ENCODE assay signal across 10 mouse cellular contexts in genomic region chr9:80192324-80192723, GRCm38 (mm10). TPM values are rescaled to one million over a fixed set of nuclear protein-coding genes. Genes with fewer than 3 reads are reported as not detected.
DNase-seq lines count a peak whose midpoint lies in the region; ATAC-seq lines count a peak whose summit lies in the region.
"Had no signal": no experiment of that assay in that cellular context is flagged by ENCODE, and none has a peak within 500 bp of the region (broad histone marks: within the 10 kb centered on the region; RNA-seq: fewer than 3 reads in every experiment).

No protein-coding gene starts in this region.

- H3K9me3 ChIP-seq in forebrain, embryonic 10.5 days: no peaks in the 10 kb centered on the region
- no peaks in the 10 kb centered on the region for H3K9me3 ChIP-seq in forebrain, embryonic 13.5 days (replicated peaks)
- H3K9me3 ChIP-seq in kidney, embryonic 14.5 days (ENCODE audit: control insufficient read depth, low read length): no peaks in the 10 kb centered on the region
- H3K9me3 ChIP-seq in midbrain, embryonic 14.5 days (ENCODE audit: control insufficient read depth, low read length): no peaks in the 10 kb centered on the region
- no peaks in the 10 kb centered on the region for H3K9me3 ChIP-seq in midbrain, embryonic 11.5 days (ENCODE audit: control insufficient read depth, low read length)
- H3K9me3 ChIP-seq: hindbrain, embryonic 12.5 days had no signal

- no peaks in the 10 kb centered on the region for H3K27me3 ChIP-seq in forebrain, embryonic 10.5 days (ENCODE audit: poor library complexity, severe bottlenecking)
- H3K27me3 ChIP-seq in forebrain, embryonic 13.5 days: no peaks in the 10 kb centered on the region
- H3K27me3 ChIP-seq in kidney, embryonic 14.5 days (ENCODE audit: control insufficient read depth, insufficient read depth, low read length): no peaks in the 10 kb centered on the region
- no peaks in the 10 kb centered on the region for H3K27me3 ChIP-seq in midbrain, embryonic 14.5 days (ENCODE audit: control insufficient read depth, insufficient read depth, low read length)
- H3K27me3 ChIP-seq in midbrain, embryonic 11.5 days (ENCODE audit: control insufficient read depth, insufficient read depth, low read length): no peaks in the 10 kb centered on the region
- H3K27me3 ChIP-seq: hindbrain, embryonic 12.5 days; Patski had no signal

- H3K4me2 ChIP-seq in forebrain, embryonic 13.5 days: no peak overlapping the region
- no peak overlapping the region for H3K4me2 ChIP-seq in kidney, embryonic 14.5 days (replicated peaks; ENCODE audit: low read depth, low read length)
- H3K4me2 ChIP-seq in midbrain, embryonic 14.5 days (ENCODE audit: low read length): no peak overlapping the region
- H3K4me2 ChIP-seq in midbrain, embryonic 11.5 days: no peak overlapping the region
- H3K4me2 ChIP-seq: hindbrain, embryonic 12.5 days had no signal

- no peaks in the 10 kb centered on the region for H3K36me3 ChIP-seq in forebrain, embryonic 10.5 days (replicated peaks)
- H3K36me3 ChIP-seq in forebrain, embryonic 13.5 days (ENCODE audit: poor library complexity, severe bottlenecking): no peaks in the 10 kb centered on the region
- no peaks in the 10 kb centered on the region for H3K36me3 ChIP-seq in kidney, embryonic 14.5 days (ENCODE audit: control insufficient read depth, insufficient read depth, low read length)
- H3K36me3 ChIP-seq in midbrain, embryonic 14.5 days (ENCODE audit: control insufficient read depth, insufficient read depth, low read length): no peaks in the 10 kb centered on the region
- H3K36me3 ChIP-seq in midbrain, embryonic 11.5 days (ENCODE audit: control insufficient read depth, insufficient read depth, low read length): no peaks in the 10 kb centered on the region
- H3K36me3 ChIP-seq: hindbrain, embryonic 12.5 days had no signal

- 89% methylated on average over 10 of the region's 10 CpGs for WGBS in forebrain, embryonic 10.5 days
- 83% methylated on average over 10 of the region's 10 CpGs for whole genome bisulfite sequencing in forebrain, embryonic 13.5 days
- WGBS in kidney, embryonic 14.5 days: 82% methylated on average over 10 of the region's 10 CpGs
- WGBS in midbrain, embryonic 14.5 days: 93% methylated on average over 10 of the region's 10 CpGs
- 89% methylated on average over 10 of the region's 10 CpGs for WGBS in midbrain, embryonic 11.5 days

- H3K4me1 ChIP-seq in forebrain, embryonic 10.5 days: peaks cover 36% of the 10 kb centered on the region
- H3K4me1 ChIP-seq in forebrain, embryonic 13.5 days: peaks cover 10% of the 10 kb centered on the region; the same call in 1 of the 2 replicates
- 0 out of 2 replicates have a peak, but pooled peaks cover 4% of the 10 kb centered on the region for H3K4me1 ChIP-seq in kidney, embryonic 14.5 days (ENCODE audit: control insufficient read depth, insufficient read depth, low read length)
- peaks cover 9% of the 10 kb centered on the region; the same call in 1 of the 2 replicates for H3K4me1 ChIP-seq in midbrain, embryonic 14.5 days (ENCODE audit: control insufficient read depth, insufficient read depth, low read length)
- H3K4me1 ChIP-seq in midbrain, embryonic 11.5 days (ENCODE audit: control insufficient read depth, insufficient read depth, low read length): peaks cover 9% of the 10 kb centered on the region

- DNase-seq in forebrain, embryonic 10.5 days (ENCODE audit: extremely low spot score, low spot score): no peak
- peak; percentile 33 for DNase-seq in ovary, postnatal 36 days (ENCODE audit: low spot score)
- DNase-seq in ovary, postnatal 10 days (ENCODE audit: low spot score): no peak
- no peak for DNase-seq in midbrain, embryonic 14.5 days
- DNase-seq in midbrain, embryonic 11.5 days (ENCODE audit: low spot score, missing footprints): no peak

- no peak overlapping the region for H3K4me3 ChIP-seq in forebrain, embryonic 10.5 days
- no peak overlapping the region for H3K4me3 ChIP-seq in forebrain, embryonic 13.5 days
- H3K4me3 ChIP-seq in kidney, embryonic 14.5 days (ENCODE audit: low read length): no peak overlapping the region
- no peak overlapping the region for H3K4me3 ChIP-seq in midbrain, embryonic 14.5 days (replicated peaks; ENCODE audit: low read depth, low read length)
- no peak overlapping the region for H3K4me3 ChIP-seq in midbrain, embryonic 11.5 days (ENCODE audit: low read depth, low read length)
- H3K4me3 ChIP-seq: hindbrain, embryonic 12.5 days had no signal

- 0 out of 2 replicates have a peak overlapping the region, but pooled peaks have one; percentile 9 for H3K27ac ChIP-seq in forebrain, embryonic 10.5 days
- no peak overlapping the region for H3K27ac ChIP-seq in forebrain, embryonic 13.5 days
- no peak overlapping the region for H3K27ac ChIP-seq in kidney, embryonic 14.5 days (ENCODE audit: low read depth, low read length)
- H3K27ac ChIP-seq in midbrain, embryonic 14.5 days (replicated peaks; ENCODE audit: low read depth, low read length): no peak overlapping the region
- H3K27ac ChIP-seq in midbrain, embryonic 11.5 days (ENCODE audit: low read depth, low read length): no peak overlapping the region
- H3K27ac ChIP-seq: hindbrain, embryonic 12.5 days had no signal

- ATAC-seq in forebrain, embryonic 13.5 days: no peak
- 0 out of 2 replicates have a peak, but pooled peaks have one; percentile 28 for ATAC-seq in kidney, embryonic 14.5 days (ENCODE audit: low FRiP score, low TSS enrichment)
- no peak for ATAC-seq in frontal cortex, adult (ENCODE audit: low TSS enrichment)
- ATAC-seq in midbrain, embryonic 14.5 days (ENCODE audit: low FRiP score, low TSS enrichment): no peak
- ATAC-seq in midbrain, embryonic 11.5 days (ENCODE audit: low FRiP score): no peak
- ATAC-seq: Patski had no signal

- H3K9ac ChIP-seq in forebrain, embryonic 13.5 days: no peak overlapping the region
- H3K9ac ChIP-seq in kidney, embryonic 14.5 days (ENCODE audit: low read depth, low read length): no peak overlapping the region
- no peak overlapping the region for H3K9ac ChIP-seq in midbrain, embryonic 14.5 days (replicated peaks; ENCODE audit: low read length)
- no peak overlapping the region for H3K9ac ChIP-seq in midbrain, embryonic 11.5 days (ENCODE audit: low read length)
- H3K9ac ChIP-seq: hindbrain, embryonic 12.5 days had no signal

RNA-seq across cellular contexts. Expression of gene Myo6, which starts 27.5 kb away (rescaled TPM):
- polyA plus RNA-seq in forebrain, embryonic 10.5 days (2016; fragmentation: Nextera tagmentation; extraction: Ambion mirVana): 7.2 and 7.7 TPM in 2 replicates
- 12.4 and 14.0 TPM in 2 replicates for polyA plus RNA-seq in forebrain, embryonic 13.5 days (2015; fragmentation: Nextera tagmentation; extraction: Ambion mirVana)
- polyA plus RNA-seq in kidney, embryonic 14.5 days (2014; fragmentation: Nextera tagmentation; extraction: Ambion mirVana): 22.1 and 60.8 TPM in 2 replicates
- polyA plus RNA-seq in midbrain, embryonic 14.5 days (2014; fragmentation: Nextera tagmentation; extraction: Ambion mirVana): 15.4 and 21.7 TPM in 2 replicates
- polyA plus RNA-seq in midbrain, embryonic 11.5 days (2014; fragmentation: Nextera tagmentation; extraction: Ambion mirVana): 11.1 and 14.4 TPM in 2 replicates
